Mouse (Mus musculus) hindbrain, embryonic 10.5 days (tissue): ENCODE measurements around the gene Vmn1r58. TPM values are rescaled to one million over a fixed set of nuclear protein-coding genes. Genes with fewer than 3 reads are reported as not detected.
"Not testable (repeated sequence)": the region's sequence is repeated elsewhere in the genome, so short reads cannot be mapped to it uniquely, and the experiment has no call there.

ENCODE experiments used
- DNase-seq: peaks from one replicate; pipeline ENCODE4 v3.0.0-alpha.2; 2017; ENCODE audit warnings: low spot score
- H3K27ac ChIP-seq: fragments of 300-500 bp; sonication (generic); 2 replicates; pipeline ENCODE4 v1.5.1; 2016; ENCODE audit warnings: mild to moderate bottlenecking, moderate library complexity
- H3K27me3 ChIP-seq: fragments of 300-500 bp; sonication (generic); 2 replicates; pipeline ENCODE4 v1.6.1; 2016; ENCODE audit warnings: mild to moderate bottlenecking; ENCODE audit not compliant: poor library complexity, insufficient read depth, severe bottlenecking
- H3K36me3 ChIP-seq: fragments of 300-500 bp; sonication (generic); 2 replicates; pipeline ENCODE4 v1.6.1; 2016; ENCODE audit warnings: mild to moderate bottlenecking, moderate library complexity
- H3K4me1 ChIP-seq: fragments of 300-500 bp; sonication (generic); replicated peaks from 2 replicates; pipeline ENCODE4 v1.6.1; 2016; ENCODE audit warnings: mild to moderate bottlenecking
- H3K4me3 ChIP-seq: fragments of 300-500 bp; sonication (generic); 2 replicates; pipeline ENCODE4 v1.5.1; 2016; ENCODE audit warnings: mild to moderate bottlenecking, moderate library complexity
- H3K9me3 ChIP-seq: fragments of 300-500 bp; sonication (generic); 2 replicates; pipeline ENCODE4 v1.6.1; 2016; ENCODE audit warnings: mild to moderate bottlenecking, moderate library complexity
- WGBS: fragments of 180-500 bp; shearing (Covaris S2); methylation state at CpG from one replicate; pipeline ENCODE4 v1.1.7; 2016; 5-methylcytosine and 5-hydroxymethylcytosine counted together
- polyA plus RNA-seq: library from polyadenylated mRNA; unstranded; fragments of >200 nt; fragmentation: Nextera tagmentation; extraction: Ambion mirVana; gene quantifications from 2 replicates; pipeline ENCODE4 v1.2.1, GENCODE M21; 2016

Gene Vmn1r58
- not detected in 2 replicates for polyA plus RNA-seq

DNA sequence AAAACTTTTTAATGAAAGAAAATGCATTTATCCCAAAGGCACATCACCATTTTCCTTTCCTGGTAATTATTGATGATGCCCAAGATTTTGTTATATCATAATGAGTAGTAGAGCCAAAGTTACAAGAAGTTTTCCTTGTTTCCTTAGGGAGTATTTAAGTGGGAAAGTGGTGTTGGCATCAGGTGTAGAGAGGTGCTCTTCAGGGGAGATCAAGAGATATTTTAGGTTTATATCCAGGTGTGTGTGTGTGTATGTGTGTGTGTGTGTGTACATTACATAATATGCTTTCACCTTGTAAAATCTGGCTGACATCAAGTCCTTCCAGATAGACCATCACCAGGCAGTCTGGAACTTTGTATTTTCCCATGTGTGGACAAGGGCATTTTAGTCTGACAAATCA, at the start of gene Vmn1r58:
Gene Vmn1r58, minus strand, starts transcription at position 101 of the 400 bp plus-strand sequence.
- H3K36me3 ChIP-seq, H3K27ac ChIP-seq, H3K4me1 ChIP-seq, H3K4me3 ChIP-seq, DNase-seq, H3K27me3 ChIP-seq: not testable (repeated sequence)
- H3K9me3 ChIP-seq, result peaks cover 22% of the 10 kb centered on the region

DNA sequence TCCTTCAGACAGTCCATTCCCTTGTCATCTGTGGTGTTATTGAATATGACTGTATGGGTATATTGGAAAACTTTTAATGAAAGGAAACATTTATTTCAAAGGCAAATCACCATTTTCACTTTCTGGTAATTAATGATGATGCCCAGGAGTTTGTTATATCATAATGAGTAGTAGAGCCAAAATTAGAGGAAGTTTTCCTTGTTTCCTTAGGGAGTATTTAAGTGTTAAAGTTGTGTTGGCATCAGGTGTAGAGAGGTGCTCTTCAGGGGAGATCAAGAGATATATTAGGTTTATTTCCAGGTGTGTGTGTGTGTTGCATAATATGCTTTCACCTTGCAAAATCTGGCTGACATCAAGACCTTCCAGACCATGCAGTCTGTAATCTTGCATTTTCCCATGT, 43.5 kb upstream of the Vmn1r58 start, which contains the start of gene Vmn1r59:
Gene Vmn1r59, minus strand, starts transcription at position 101 of the 400 bp plus-strand sequence.
- H3K4me1 ChIP-seq, result no peaks in the 10 kb centered on the region
- no peaks in the 10 kb centered on the region for H3K27me3 ChIP-seq
- H3K4me3 ChIP-seq, result no peak within 1 kb of the TSS
- H3K36me3 ChIP-seq, result no peaks in the 10 kb centered on the region
- no peak within 1 kb of the TSS for H3K27ac ChIP-seq
- H3K9me3 ChIP-seq, result peaks cover 47% of the 10 kb centered on the region
- DNase-seq, result no peak

DNA sequence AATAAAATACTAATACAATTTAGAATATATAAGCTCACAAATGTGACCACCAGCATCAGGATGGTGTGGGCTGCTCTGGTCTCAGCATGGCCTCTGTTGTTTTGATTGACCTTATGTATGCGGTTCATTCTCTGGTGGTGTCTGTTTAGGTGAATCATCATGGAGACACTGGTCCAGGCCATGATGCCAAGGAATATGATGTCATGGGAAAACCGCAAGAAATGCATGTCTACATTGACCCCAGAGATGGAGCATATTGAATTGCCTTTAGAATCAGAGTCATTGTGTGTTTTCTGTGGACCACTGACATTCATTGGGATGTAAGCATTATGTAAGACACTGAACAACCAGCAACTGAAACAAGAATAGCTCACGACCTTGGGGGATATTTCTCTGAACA, 40.8 kb upstream of the Vmn1r58 start:
- H3K36me3 ChIP-seq, H3K4me3 ChIP-seq, H3K4me1 ChIP-seq, H3K27me3 ChIP-seq, H3K27ac ChIP-seq, DNase-seq: not testable (repeated sequence)
- peaks cover 51% of the 10 kb centered on the region for H3K9me3 ChIP-seq
- WGBS, result 76% methylated on average over 3 of the region's 3 CpGs

DNA sequence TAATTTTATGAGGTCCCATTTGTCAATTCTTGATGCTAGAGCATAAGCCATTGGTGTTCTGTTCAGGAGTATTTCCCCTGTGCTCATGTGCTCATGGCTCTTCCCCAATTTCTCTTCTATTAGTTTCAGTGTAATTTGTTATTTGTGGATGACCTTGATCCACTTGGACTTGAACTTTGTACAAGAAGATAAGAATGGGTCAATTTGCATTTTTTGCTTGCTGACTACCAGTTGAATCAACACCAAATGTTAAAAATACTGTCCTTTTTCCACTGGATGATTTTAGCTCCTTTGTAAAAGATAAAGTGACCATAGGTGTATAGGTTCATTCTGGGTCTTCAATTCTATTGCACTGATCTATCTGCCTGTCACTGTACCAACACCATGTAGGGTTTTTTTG, 35.4 kb upstream of the Vmn1r58 start:
- DNase-seq, result no peak
- no peaks in the 10 kb centered on the region for H3K36me3 ChIP-seq
- H3K4me1 ChIP-seq, result no peaks in the 10 kb centered on the region
- no peak overlapping the region for H3K4me3 ChIP-seq
- H3K27ac ChIP-seq, result no peak overlapping the region
- H3K27me3 ChIP-seq, result no peaks in the 10 kb centered on the region
- H3K9me3 ChIP-seq, result peaks cover 35% of the 10 kb centered on the region

DNA sequence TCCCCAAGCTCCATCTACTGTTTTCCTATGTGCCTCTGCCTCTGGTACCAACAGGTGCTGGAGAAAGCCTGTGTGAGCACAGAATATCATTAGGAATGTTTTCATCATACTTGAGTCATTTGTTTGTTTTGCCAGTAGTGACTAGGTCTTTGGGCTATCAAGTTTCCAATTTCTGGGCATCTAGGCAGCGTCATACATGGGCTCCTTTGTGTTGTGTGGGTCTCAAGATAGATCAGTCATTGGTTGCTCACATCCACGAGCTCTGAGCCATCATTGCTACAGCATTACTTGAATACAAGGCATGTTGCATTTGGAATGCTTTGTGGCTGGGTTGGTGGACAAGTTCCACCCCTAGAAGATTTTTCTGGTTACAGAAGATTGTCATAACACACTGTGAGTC, 7.0 kb downstream of the Vmn1r58 start:
- H3K9me3 ChIP-seq, result peaks cover 59% of the 10 kb centered on the region
- H3K4me3 ChIP-seq, result no peak overlapping the region
- no peaks in the 10 kb centered on the region for H3K4me1 ChIP-seq
- WGBS, result 60% methylated on average over 2 of the region's 2 CpGs
- H3K27me3 ChIP-seq, result no peaks in the 10 kb centered on the region
- H3K27ac ChIP-seq, result no peak overlapping the region
- no peak for DNase-seq
- no peaks in the 10 kb centered on the region for H3K36me3 ChIP-seq

DNA sequence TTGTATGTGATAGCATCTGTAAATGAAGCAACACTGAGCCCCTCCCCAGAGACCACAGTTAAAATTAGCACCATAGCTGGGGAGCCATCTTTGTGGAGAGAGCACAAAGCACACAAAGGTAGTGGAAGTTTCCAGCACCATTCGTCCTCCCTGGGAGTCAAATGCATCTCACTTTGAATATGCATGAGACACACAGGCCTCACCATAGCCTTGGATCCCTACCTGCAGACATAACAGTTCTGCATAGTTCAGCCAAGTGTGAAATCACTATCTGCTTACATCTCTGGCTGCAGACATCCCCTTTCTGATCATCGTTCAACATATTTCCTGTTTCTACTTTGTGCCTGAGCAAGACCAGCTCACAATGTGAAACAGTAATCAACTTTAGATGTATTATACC, 46.5 kb downstream of the Vmn1r58 start:
- Histone ChIP-seq H3K27ac (no peak overlapping the region), H3K9me3 (peaks cover 58% of the 10 kb centered on the region), H3K36me3 (no peaks in the 10 kb centered on the region), H3K4me3 (no peak overlapping the region), H3K4me1 (no peaks in the 10 kb centered on the region), H3K27me3 (no peaks in the 10 kb centered on the region)
- DNase-seq, result no peak
- 73% methylated on average over 2 of the region's 2 CpGs for WGBS

DNA sequence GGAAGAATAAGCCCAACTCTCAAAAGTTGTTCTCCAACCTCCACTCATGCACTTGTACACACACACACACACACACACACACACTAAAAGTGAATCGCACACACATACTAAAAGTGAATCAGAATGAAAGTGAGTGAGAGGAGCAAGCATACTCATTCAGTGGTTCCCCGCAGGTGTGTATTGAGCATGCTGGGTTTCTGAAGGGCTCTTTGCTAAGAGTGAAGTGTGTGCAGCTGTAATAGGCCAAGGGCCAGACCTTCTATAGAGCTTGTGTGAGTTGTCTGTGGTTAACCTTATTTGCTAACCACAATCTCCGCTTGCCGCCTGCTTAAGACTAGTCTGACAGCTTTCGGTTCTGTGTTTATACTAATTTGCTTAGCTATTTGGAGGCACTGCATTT, 49.6 kb downstream of the Vmn1r58 start:
- no peaks in the 10 kb centered on the region for H3K36me3 ChIP-seq
- no peak overlapping the region for H3K27ac ChIP-seq
- no peak for DNase-seq
- H3K4me3 ChIP-seq, result no peak overlapping the region
- 91% methylated on average over 5 of the region's 5 CpGs for WGBS
- peaks cover 87% of the 10 kb centered on the region for H3K9me3 ChIP-seq
- no peaks in the 10 kb centered on the region for H3K27me3 ChIP-seq
- H3K4me1 ChIP-seq, result no peaks in the 10 kb centered on the region

Other genes with a start within 250 kb of the Vmn1r58 start
- not detected in 2 replicates for gene Vmn1r56, start 216.6 kb downstream of the Vmn1r58 start, polyA plus RNA-seq
- gene Vmn1r57, start 194.9 kb downstream of the Vmn1r58 start, polyA plus RNA-seq, result not detected in 2 replicates
- gene Gm5065, start 62.9 kb downstream of the Vmn1r58 start, polyA plus RNA-seq, result not detected in 2 replicates
- gene Nlrp2, start 62.4 kb downstream of the Vmn1r58 start, polyA plus RNA-seq, result not detected in 2 replicates
- not detected in 2 replicates for gene Vmn1r59, start 43.4 kb upstream of the Vmn1r58 start, polyA plus RNA-seq
- gene Vmn2r28, start 80.6 kb upstream of the Vmn1r58 start, polyA plus RNA-seq, result not detected in 2 replicates
- gene Vmn1r60, start 133.9 kb upstream of the Vmn1r58 start, polyA plus RNA-seq, result not detected in 2 replicates
- not detected in 2 replicates for gene Vmn1r61, start 199.9 kb upstream of the Vmn1r58 start, polyA plus RNA-seq